Mouse (Mus musculus) heart, postnatal 36 days (tissue): Measurements from ENCODE around the gene Gp1bb. TPM values are rescaled to one million over a fixed set of nuclear protein-coding genes. Genes with fewer than 3 reads are reported as not detected.

Experiments used
- DNase-seq, 2 experiments: peaks; one replicate each; pipeline ENCODE4 v3.0.0; 2021 to 2022
- intact Hi-C: fragments of 180-260 bp; cut with DNase I; formaldehyde crosslinking; loops from one replicate; pipeline ENCODE4 v1.15.1; 2025
- total RNA-seq, 2 experiments: library from RNA; stranded (reverse); gene quantifications; 2 replicates each; pipeline ENCODE4 v1.2.3; 2021

Gene Gp1bb
- total RNA-seq, 2 experiments from 2014 or later: 1.2 TPM

GRCm38 (mm10) chr16:18582426-18583148 is 39.6 kb downstream of the Gp1bb start:
- DNase-seq: no peak
- intact Hi-C loops: no loop called here

- DNase-seq: no peak
- intact Hi-C loops: no loop called here
These were observed 40.5 kb downstream of the Gp1bb start for GRCm38 (mm10) chr16:18581623-18582205.

- no peak for DNase-seq
- intact Hi-C loops: no loop called here
These were observed 41.1 kb downstream of the Gp1bb start for GRCm38 (mm10) chr16:18581050-18581622.

GRCm38 (mm10) chr16:18580389-18580788 is 41.8 kb downstream of the Gp1bb start:
- DNase-seq: no peak
- intact Hi-C loops: no loop called here

- intact Hi-C loops: no loop called here
- DNase-seq: no peak
These were observed 44.5 kb downstream of the Gp1bb start for GRCm38 (mm10) chr16:18577599-18578160.

- intact Hi-C loops: no loop called here
- DNase-seq: no peak
These were observed 45.1 kb downstream of the Gp1bb start for GRCm38 (mm10) chr16:18577071-18577470.

GRCm38 (mm10) chr16:18574196-18574595 is 48.0 kb downstream of the Gp1bb start:
- intact Hi-C loops: no loop called here
- no peak for DNase-seq

Other genes starting within 250 kb of the Gp1bb start
- gene Txnrd2, start 196.0 kb downstream of the Gp1bb start, total RNA-seq: 10 to 100 TPM; 41.0 to 42.8 TPM
- gene Comt, start 195.6 kb downstream of the Gp1bb start, total RNA-seq: 100 to 1,000 TPM; 130 to 150 TPM
- 1 to 10 TPM; 5.2 to 5.4 TPM for gene Gnb1l, start 123.7 kb downstream of the Gp1bb start, total RNA-seq
- gene Rtl10, start 123.5 kb downstream of the Gp1bb start, total RNA-seq: 1 to 10 TPM; 3.6 to 4.6 TPM
- gene Tbx1, start 31.7 kb downstream of the Gp1bb start, total RNA-seq: 1 to 10 TPM in 1 of 2 experiments, under 1 TPM in 1; 0.51 to 2.2 TPM
- 1 to 10 TPM in 1 of 2 experiments, under 1 TPM in 1; 0.60 to 1.6 TPM for gene Gm49601, start 4.0 kb upstream of the Gp1bb start, total RNA-seq
- gene Sept5, start 7.6 kb upstream of the Gp1bb start, total RNA-seq: 1 to 10 TPM; 3.7 to 3.8 TPM
- gene Cldn5, start 154.4 kb upstream of the Gp1bb start, total RNA-seq: 10 to 100 TPM; 37.2 to 45.9 TPM
- 10 to 100 TPM; 48.8 to 58.1 TPM for gene Ufd1, start 189.4 kb upstream of the Gp1bb start, total RNA-seq
- 1 to 10 TPM; 2.7 to 3.6 TPM for gene Cdc45, start 189.6 kb upstream of the Gp1bb start, total RNA-seq
- 10 to 100 TPM; 21.8 to 25.6 TPM for gene 2510002D24Rik, start 214.2 kb upstream of the Gp1bb start, total RNA-seq
- 1 to 10 TPM in 1 of 2 experiments, not detected in 1; 2.4 TPM for gene Gm28539, start 214.2 kb upstream of the Gp1bb start, total RNA-seq